Mouse (Mus musculus): Measurements from ENCODE around the gene Ovol2. TPM values are rescaled to one million over a fixed set of nuclear protein-coding genes. Genes with fewer than 3 reads are reported as not detected.

The Ovol2 gene
- total and polyA plus RNA-seq, 3 experiments, result 0.14 TPM; not detected in 2

- Histone ChIP-seq H3K9ac (ENCODE audit: low read depth, low read length) (no peak overlapping the region), H3K27me3 (ENCODE audit: control insufficient read depth, insufficient read depth, low read length) (no peaks in the 10 kb centered on the region), H3K4me3 (no peak overlapping the region), H3K79me2 (replicated peaks; ENCODE audit: control insufficient read depth, insufficient read depth, low read length) (no peaks in the 10 kb centered on the region), H3K4me1 (ENCODE audit: control insufficient read depth, insufficient read depth, low read length) (no peaks in the 10 kb centered on the region), H3K27ac (no peak overlapping the region), H3K36me3 (ENCODE audit: control insufficient read depth, insufficient read depth, low read length) (no peaks in the 10 kb centered on the region)
- no peak for DNase-seq
- 58% methylated on average over 5 of the region's 5 CpGs for WGBS
- TF ChIP-seq CTCF (IDR thresholded peaks at IDR 0.05) (no peak), POLR2A (IDR thresholded peaks at IDR 0.05; ENCODE audit: insufficient read depth, low read depth, low read length) (no peak), EP300 (IDR thresholded peaks at IDR 0.05; ENCODE audit: insufficient read depth, low read depth, low read length) (no peak)
- intact Hi-C loops (cut with DNase I), result no loop called here
These were observed 21.7 kb downstream of the Ovol2 start for GRCm38 (mm10) chr2:144310273-144310672.

- Histone ChIP-seq H3K4me1 (ENCODE audit: control insufficient read depth, insufficient read depth, low read length) (no peaks in the 10 kb centered on the region), H3K9ac (ENCODE audit: low read depth, low read length) (no peak overlapping the region), H3K4me3 (no peak overlapping the region), H3K27ac (no peak overlapping the region), H3K79me2 (replicated peaks; ENCODE audit: control insufficient read depth, insufficient read depth, low read length) (no peaks in the 10 kb centered on the region), H3K36me3 (ENCODE audit: control insufficient read depth, insufficient read depth, low read length) (no peaks in the 10 kb centered on the region), H3K27me3 (ENCODE audit: control insufficient read depth, insufficient read depth, low read length) (no peaks in the 10 kb centered on the region)
- TF ChIP-seq POLR2A (IDR thresholded peaks at IDR 0.05; ENCODE audit: insufficient read depth, low read depth, low read length) (no peak), EP300 (IDR thresholded peaks at IDR 0.05; ENCODE audit: insufficient read depth, low read depth, low read length) (no peak)
- no peak for DNase-seq
- intact Hi-C loops (cut with DNase I), result loop anchor here (5.0 kb wide), 1 partner anchor 144 kb away; no protein-coding TSS in a partner anchor
- 44% methylated on average over 8 of the region's 8 CpGs for whole genome bisulfite sequencing
These were observed 23.4 kb downstream of the Ovol2 start for GRCm38 (mm10) chr2:144308561-144308960.

GRCm38 (mm10) chr2:144305721-144306294 is 26.1 kb downstream of the Ovol2 start:
- WGBS, result 70% methylated on average over 18 of the region's 18 CpGs
- Histone ChIP-seq H3K4me3 (no peak overlapping the region), H3K4me1 (ENCODE audit: control insufficient read depth, insufficient read depth, low read length) (no peaks in the 10 kb centered on the region), H3K36me3 (ENCODE audit: control insufficient read depth, insufficient read depth, low read length) (no peaks in the 10 kb centered on the region), H3K79me2 (replicated peaks; ENCODE audit: control insufficient read depth, insufficient read depth, low read length) (no peaks in the 10 kb centered on the region), H3K9ac (ENCODE audit: low read depth, low read length) (no peak overlapping the region), H3K27me3 (ENCODE audit: control insufficient read depth, insufficient read depth, low read length) (no peaks in the 10 kb centered on the region), H3K27ac (no peak overlapping the region)
- no peak for DNase-seq
- TF ChIP-seq POLR2A (IDR thresholded peaks at IDR 0.05; ENCODE audit: insufficient read depth, low read depth, low read length) (no peak), CTCF (IDR thresholded peaks at IDR 0.05) (peak; percentile 57), EP300 (IDR thresholded peaks at IDR 0.05; ENCODE audit: insufficient read depth, low read depth, low read length) (no peak)
- intact Hi-C loops (cut with DNase I), result loop anchor here (5.0 kb wide), 1 partner anchor 146 kb away; no protein-coding TSS in a partner anchor

GRCm38 (mm10) chr2:144301101-144301500 is 30.8 kb downstream of the Ovol2 start:
- Histone ChIP-seq H3K4me3 (no peak overlapping the region), H3K27me3 (ENCODE audit: control insufficient read depth, insufficient read depth, low read length) (no peaks in the 10 kb centered on the region), H3K9ac (ENCODE audit: low read depth, low read length) (no peak overlapping the region), H3K27ac (no peak overlapping the region), H3K36me3 (ENCODE audit: control insufficient read depth, insufficient read depth, low read length) (no peaks in the 10 kb centered on the region), H3K4me1 (ENCODE audit: control insufficient read depth, insufficient read depth, low read length) (no peaks in the 10 kb centered on the region), H3K79me2 (replicated peaks; ENCODE audit: control insufficient read depth, insufficient read depth, low read length) (no peaks in the 10 kb centered on the region)
- no peak for DNase-seq
- intact Hi-C loops (cut with DNase I), result no loop called here
- no peak for TF ChIP-seq EP300 (IDR thresholded peaks at IDR 0.05; ENCODE audit: insufficient read depth, low read depth, low read length)
- TF ChIP-seq POLR2A (IDR thresholded peaks at IDR 0.05; ENCODE audit: insufficient read depth, low read depth, low read length), result no peak
- no peak for TF ChIP-seq CTCF (IDR thresholded peaks at IDR 0.05)
- WGBS, result 86% methylated on average over 11 of the region's 11 CpGs

- Histone ChIP-seq H3K27me3 (ENCODE audit: control insufficient read depth, insufficient read depth, low read length) (no peaks in the 10 kb centered on the region), H3K36me3 (ENCODE audit: control insufficient read depth, insufficient read depth, low read length) (no peaks in the 10 kb centered on the region), H3K9ac (ENCODE audit: low read depth, low read length) (no peak overlapping the region), H3K4me3 (no peak overlapping the region), H3K27ac (no peak overlapping the region), H3K4me1 (ENCODE audit: control insufficient read depth, insufficient read depth, low read length) (no peaks in the 10 kb centered on the region), H3K79me2 (replicated peaks; ENCODE audit: control insufficient read depth, insufficient read depth, low read length) (no peaks in the 10 kb centered on the region)
- DNase-seq, result no peak
- intact Hi-C loops (cut with DNase I), result no loop called here
- TF ChIP-seq EP300 (IDR thresholded peaks at IDR 0.05; ENCODE audit: insufficient read depth, low read depth, low read length) (no peak), POLR2A (IDR thresholded peaks at IDR 0.05; ENCODE audit: insufficient read depth, low read depth, low read length) (no peak), CTCF (IDR thresholded peaks at IDR 0.05) (no peak)
- 45% methylated on average over 9 of the region's 9 CpGs for WGBS
These were observed 31.9 kb downstream of the Ovol2 start for GRCm38 (mm10) chr2:144299749-144300669.

Measured in heart, adult 2 months (tissue).